Mouse (Mus musculus): ENCODE data around the gene Radil.

Gene Radil

DNA sequence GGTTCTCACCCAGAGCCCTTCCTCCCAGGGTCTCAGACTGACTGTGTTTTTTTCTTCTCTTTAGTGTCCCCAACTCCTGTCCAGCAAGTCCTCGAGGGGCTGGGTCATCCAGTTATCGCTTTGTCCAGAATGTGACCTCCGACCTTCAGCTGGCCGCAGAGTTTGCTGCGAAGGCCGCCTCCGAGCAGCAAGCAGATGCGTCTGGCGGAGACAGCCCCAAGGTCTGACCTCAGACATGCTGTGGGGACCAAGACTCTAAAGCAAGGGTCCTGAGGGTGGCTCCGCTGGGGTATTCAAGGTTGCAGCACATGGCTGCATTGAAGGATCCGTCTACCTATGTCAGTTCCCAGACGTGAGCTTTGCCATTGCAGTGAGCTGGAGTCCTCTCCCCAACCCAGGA, 102.3 kb downstream of the Radil start:
- in situ Hi-C loops (cut with MboI, MseI): no loop called here

DNA sequence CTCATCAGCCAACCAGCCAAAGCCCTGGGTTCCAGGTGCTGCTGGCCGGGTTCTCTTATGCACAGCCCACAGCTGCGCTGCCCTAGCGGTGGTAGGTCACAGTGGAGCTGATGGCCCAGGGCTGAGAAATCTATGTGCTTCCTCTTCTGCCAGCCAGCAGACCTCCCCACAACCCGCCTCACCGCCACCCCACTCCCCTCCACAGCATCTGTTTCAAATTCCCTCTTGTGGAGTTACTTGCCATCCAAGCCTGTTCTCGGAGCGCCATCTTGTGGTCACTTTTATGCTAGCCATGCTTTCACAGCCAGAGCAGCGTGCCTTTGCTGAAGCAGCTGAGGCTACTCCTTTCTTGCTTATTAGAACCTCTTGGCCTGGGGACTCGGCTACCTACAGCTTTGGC, 102.8 kb downstream of the Radil start:
- in situ Hi-C loops (cut with MboI, MseI): no loop called here

DNA sequence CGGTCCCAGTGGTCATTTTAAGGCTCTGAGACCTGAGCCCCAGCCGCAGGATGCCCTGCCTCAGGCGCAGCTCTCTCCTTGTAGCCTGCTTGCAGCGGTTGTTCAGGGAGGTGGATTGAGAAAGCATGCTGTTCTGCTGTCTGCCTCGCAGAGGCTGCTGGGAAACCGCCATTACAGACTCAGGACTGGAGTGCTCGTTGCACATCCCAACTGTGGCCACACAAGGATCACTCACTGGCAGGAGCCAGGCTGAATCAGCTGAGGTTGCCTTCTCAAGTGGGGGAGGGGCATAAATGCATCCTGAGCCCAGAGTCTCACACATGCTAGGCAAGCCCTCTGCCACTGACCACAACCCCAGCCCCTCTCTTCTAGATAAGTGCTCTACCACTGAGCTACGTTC, 105.2 kb downstream of the Radil start:
- in situ Hi-C loops (cut with MboI, MseI): no loop called here

DNA sequence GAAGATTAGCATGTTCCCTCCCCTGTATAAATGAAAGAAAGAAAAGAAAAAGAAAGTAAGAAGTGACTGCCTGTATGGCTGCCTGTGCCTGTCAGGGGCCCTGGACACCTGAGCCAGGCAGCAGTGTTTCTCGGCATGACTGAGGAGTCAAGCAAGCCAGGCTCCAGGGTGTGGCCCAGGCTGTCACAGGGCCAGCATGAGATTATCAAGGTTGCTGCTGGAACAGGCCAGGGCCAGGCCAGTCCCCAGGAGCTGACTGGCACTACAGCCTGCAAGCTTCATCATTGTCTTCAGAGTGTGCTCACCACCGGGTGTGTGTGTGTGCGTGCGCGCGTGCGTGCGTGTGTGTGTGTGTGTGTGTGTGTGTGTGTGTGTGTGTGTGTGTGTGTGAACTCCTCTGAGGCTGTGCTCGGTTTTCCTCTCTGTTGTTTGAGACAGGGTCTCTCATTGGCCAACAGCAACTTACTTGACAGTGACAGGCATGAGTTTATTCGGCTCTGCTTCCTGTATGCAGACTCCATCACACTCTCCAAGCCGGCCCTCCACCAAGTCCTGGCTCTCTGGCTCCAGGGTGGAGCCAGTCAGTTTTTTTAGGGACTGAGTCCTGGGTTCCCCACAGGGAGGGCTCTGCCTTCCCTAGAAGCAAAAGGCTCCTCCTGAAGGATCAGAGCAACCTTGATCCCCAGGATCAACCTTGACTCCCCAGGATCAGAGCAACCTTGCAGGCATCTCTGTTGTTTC, 105.9 kb downstream of the Radil start:
- in situ Hi-C loops (cut with MboI, MseI): loop anchor here (5.0 kb wide), 2 partner anchors 38 to 78 kb away; no protein-coding TSS in a partner anchor

DNA sequence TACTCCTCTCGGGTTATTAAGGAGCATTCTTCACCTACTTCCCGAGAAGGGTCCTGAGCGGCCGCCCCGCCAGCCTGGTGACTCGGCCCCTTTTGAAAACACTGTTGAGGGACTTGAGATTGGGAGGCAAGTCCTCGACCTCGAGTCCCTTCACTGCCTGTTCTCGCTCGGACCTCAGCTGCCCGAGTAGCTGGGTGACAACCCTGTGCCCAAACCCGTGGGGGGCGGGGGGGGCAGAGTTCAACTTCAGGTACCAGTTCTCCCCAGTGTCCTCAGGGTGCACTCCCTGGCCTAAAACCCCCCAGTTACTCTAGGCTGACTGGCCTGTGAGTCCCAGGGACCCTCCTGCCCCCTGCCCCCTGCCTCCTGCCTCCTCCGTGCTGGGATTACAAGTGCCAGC, 106.9 kb downstream of the Radil start:
- in situ Hi-C loops (cut with MboI, MseI): loop anchor here (5.0 kb wide), 2 partner anchors 37 to 77 kb away; no protein-coding TSS in a partner anchor

DNA sequence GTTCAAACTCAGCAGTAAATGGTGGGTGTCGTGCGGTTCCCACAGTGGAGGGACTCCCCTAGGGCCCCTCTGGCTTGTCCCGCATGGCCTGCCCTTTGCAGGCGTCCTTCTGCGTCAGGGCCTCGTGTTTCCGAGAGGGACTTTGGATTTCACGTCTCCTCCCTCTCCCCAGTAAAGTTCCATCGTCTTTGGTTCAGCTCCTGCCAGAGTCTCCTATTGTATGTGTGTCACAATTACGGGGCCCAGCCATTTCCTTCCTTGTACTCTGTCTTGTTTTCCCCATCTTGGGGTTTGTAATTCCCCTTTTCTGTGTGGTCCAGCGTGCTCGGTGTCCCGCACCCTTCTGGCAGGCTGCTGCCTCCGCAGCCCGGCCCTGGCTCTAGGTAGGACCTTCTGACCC, 107.4 kb downstream of the Radil start:
- in situ Hi-C loops (cut with MboI, MseI): loop anchor here (5.0 kb wide), 2 partner anchors 36 to 76 kb away; no protein-coding TSS in a partner anchor

DNA sequence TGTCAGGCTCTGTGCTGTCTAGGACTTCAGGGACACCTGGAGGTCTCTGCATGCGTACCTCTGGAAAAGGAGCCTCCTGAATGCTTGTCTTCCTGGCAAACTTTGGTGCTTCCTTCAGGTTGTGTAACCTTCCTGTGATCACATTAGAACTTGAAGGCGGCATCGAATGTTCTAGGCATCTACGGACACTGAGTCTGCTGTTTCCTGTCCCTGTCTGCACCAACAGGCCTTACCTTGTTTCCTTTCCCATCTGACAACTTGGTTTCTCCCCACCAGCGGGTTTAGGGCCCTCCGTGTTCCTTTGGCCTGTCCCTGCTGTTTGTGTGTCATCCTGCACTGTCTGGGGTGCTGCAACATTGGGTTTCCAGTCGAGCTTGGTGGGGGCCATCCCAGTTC, 108.9 kb downstream of the Radil start:
- in situ Hi-C loops (cut with MboI, MseI): loop anchor here (5.0 kb wide), 2 partner anchors 35 to 75 kb away; no protein-coding TSS in a partner anchor

DNA sequence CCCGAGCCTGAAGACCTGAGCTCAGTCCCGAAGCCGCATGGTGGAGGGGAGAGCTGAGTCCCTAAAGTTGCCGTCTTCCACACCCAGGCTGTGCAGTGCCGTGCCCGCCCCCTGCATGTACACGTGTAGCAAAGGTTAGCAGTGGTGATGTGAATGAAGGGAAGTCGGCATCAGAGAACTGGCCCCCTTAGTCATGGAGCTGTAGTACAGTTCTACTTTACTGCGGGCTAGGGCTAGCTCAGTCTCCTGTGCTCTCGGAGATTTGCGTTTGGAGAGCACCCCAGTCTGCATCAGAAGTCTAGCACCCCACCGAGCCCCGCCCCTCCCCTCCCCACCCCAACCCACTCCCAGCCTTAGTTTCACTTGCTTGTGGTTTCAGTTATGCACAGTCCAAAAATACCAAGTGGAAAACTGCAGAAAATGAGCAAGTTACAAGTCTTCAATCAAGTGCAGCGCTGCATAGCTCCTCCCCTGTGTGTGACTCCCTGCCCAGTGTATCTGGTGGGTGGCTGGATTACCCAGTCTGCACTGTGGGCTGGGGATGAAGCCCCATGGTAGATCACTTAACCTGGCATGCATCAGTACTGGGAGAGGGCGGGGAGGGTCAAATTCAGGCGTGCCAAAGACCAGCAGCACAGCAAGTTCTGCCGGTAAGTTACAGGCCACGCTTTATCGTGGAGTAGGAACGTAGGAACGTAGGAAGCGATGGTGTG, 109.4 kb downstream of the Radil start:
- in situ Hi-C loops (cut with MboI, MseI): loop anchor here (5.0 kb wide), 2 partner anchors 34 to 74 kb away; no protein-coding TSS in a partner anchor

DNA sequence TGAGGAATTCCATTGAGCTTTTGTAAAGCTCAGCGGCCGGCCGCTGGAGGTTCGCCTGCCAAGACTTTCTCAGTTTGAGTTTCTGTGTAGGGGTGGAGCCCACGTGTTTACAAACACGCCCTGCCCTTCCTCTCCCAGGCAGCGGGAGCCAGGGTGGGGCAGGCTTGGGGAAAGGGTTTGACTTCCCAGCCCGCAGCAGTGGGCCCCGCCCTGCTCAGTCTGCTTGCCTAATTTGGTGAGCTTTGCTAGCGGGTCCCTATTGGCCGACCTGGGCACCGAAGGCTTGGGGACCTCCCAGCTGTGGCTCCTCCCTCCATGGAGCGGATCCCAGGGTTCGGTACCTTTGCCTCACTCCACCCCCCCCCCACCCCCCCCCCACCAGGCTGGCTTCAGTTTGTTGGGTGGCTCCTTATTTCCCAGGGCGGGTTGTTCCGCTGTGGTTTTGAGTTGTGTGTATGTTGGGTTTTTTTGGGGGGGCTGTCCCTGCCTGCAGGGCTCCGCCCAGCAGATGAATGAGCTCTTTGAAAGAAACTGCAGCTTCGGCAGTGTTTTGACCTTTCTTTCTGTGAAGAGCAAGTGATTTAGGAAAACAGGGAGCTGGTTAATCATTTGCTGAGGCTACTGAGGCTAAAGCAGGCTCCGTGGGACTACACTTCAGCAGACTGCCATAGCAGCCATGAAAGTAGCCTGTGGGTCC, 110.3 kb downstream of the Radil start:
- in situ Hi-C loops (cut with MboI, MseI): loop anchor here (5.0 kb wide), 2 partner anchors 33 to 73 kb away; no protein-coding TSS in a partner anchor

DNA sequence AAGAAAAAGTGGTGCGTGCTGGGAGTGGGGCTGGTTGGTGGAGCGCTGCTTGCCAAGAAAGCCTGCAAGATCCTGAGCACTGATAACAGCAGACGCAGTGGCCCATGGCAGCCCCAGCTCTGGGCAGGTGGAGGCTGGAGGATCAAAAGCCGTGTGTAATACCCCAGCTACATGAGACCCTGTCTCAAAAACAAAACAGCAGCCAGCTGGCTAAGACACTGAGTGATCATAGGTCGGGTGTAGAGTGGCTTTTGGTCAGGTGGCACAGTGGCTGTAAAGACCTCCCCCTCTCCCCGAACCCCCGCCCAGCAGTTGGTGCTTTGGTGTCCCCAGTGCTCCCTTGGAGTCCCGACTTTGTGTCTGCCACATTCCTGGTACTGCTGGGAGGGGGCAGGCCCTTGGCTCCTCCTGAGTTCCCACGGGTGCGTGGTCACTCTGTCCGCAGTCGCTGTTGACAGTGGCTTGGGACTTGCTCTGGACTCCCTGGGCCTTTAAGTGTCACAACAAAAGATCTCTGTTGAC, 110.9 kb downstream of the Radil start:
- in situ Hi-C loops (cut with MboI, MseI): loop anchor here (5.0 kb wide), 2 partner anchors 33 to 73 kb away; no protein-coding TSS in a partner anchor

DNA sequence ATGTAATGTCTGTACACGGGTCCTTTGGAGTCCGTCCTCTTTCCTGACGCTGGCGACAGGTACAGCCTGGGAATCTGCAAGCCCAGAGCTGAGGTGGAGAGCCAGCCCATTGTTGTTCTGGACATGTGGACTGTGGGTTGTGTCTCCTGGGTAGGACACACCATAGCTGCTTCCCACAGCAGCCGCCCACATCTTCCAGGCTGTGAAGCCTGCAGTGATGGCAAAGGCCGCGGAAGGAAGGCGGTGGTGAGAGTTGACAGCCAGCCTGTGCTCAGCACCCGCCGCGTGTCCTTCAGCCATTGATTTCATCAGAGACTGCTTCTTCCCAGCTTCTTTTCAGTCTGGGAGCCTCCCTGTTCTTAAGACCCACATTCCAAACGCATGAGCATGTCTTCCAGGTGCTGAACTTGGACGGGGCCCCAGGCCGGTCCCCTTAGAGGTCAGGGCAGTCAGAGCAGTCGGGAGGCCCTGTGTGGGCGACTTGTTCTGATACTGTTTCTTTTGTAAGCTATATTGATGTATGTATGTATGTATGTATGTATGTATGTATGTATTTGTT, 112.4 kb downstream of the Radil start:
- in situ Hi-C loops (cut with MboI, MseI): no loop called here

DNA sequence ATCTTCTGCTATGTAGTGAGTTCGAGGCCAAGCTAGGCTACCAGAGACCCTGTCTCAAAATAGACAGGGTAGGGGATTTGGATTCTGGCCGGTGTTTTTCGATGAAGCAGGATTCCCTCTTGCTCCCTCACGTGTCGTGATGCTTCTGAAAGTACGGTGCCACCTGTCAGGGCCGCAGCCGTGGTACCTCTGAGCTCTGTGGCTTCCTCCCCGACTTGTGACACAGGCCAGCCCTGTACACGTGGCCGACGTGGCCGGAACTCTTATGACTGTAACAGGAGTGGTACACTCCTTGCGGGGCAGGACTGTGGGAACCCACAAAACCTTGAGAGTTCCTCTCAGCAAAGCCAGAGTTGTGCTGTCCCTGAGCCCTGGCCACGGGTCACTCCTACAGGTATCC, 115.2 kb downstream of the Radil start:
- in situ Hi-C loops (cut with MboI, MseI): no loop called here
